Mouse (Mus musculus) E14TG2a.4 (cell line): ENCODE data around the gene Odf2.
"Not testable (repeated sequence)": the region's sequence is repeated elsewhere in the genome, so short reads cannot be mapped to it uniquely, and the experiment has no call there.

ENCODE experiments used
- H3K27me3 ChIP-seq: 2 replicates; pipeline ENCODE4 v1.6.1; 2014; ENCODE audit warnings: low read length, control low read depth; ENCODE audit not compliant: insufficient read depth
- H3K36me3 ChIP-seq: 2 replicates; pipeline ENCODE4 v1.6.1; 2014; ENCODE audit warnings: low read length, control low read depth; ENCODE audit not compliant: insufficient read depth
- H3K4me1 ChIP-seq: replicated peaks from 2 replicates; pipeline ENCODE4 v1.6.1; 2014; ENCODE audit warnings: low read depth, low read length, control low read depth
- H3K4me3 ChIP-seq: replicated peaks from 2 replicates; pipeline ENCODE4 v1.5.1; 2014; ENCODE audit warnings: mild to moderate bottlenecking, low read length
- H3K9me3 ChIP-seq: 2 replicates; pipeline ENCODE4 v1.6.1; 2014; ENCODE audit warnings: low read length, control low read depth
- CTCF ChIP-seq: conservative IDR thresholded peaks from 2 replicates; pipeline ENCODE4 v1.5.1; 2014; ENCODE audit warnings: low read length
- NANOG ChIP-seq: IDR thresholded peaks from 2 replicates; pipeline ENCODE4 v1.6.1; 2014; ENCODE audit warnings: borderline replicate concordance, low read length, mixed read lengths
- POU5F1 ChIP-seq: IDR thresholded peaks from 2 replicates; pipeline ENCODE4 v1.6.1; 2014; ENCODE audit warnings: low read length, borderline replicate concordance

The Odf2 gene

GRCm38 (mm10) chr2:29898081-29898480, 9.1 kb downstream of the Odf2 start:
- peaks cover 100% of the 10 kb centered on the region for H3K36me3 ChIP-seq
- no peak overlapping the region for H3K4me3 ChIP-seq
- H3K4me1 ChIP-seq = peaks cover 39% of the 10 kb centered on the region
- H3K27me3 ChIP-seq = no peaks in the 10 kb centered on the region
- TF ChIP-seq NANOG = no peak
- H3K9me3 ChIP-seq = no peaks in the 10 kb centered on the region

DNA sequence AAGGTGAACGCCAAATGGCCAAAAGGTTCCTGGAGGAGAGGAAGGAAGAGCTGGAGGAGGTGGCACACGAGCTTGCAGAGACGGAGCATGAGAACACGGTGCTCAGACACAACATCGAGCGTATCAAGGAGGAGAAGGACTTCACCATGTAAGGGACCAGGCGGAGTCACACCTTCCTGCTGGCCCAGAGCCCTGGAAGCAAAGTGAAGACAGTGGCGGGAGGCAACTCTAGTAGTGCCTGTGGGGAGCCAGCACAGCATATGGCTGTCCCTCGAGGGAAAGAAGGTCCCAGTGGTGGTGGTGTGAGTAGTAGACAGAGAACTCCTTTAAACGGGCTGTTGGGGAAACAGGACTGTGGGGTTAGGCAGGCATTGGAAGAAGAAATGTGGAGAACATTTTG, 13.2 kb downstream of the Odf2 start:
- Histone ChIP-seq H3K4me1 (peaks cover 47% of the 10 kb centered on the region), H3K27me3 (no peaks in the 10 kb centered on the region), H3K4me3 (no peak overlapping the region), H3K36me3 (peaks cover 100% of the 10 kb centered on the region), H3K9me3 (no peaks in the 10 kb centered on the region)
- TF ChIP-seq NANOG = no peak
- no peak for TF ChIP-seq POU5F1
- no peak for TF ChIP-seq CTCF

GRCm38 (mm10) chr2:29908171-29908570, 19.1 kb downstream of the Odf2 start:
- not testable (repeated sequence) for H3K27me3 ChIP-seq, H3K9me3 ChIP-seq, H3K4me3 ChIP-seq
- peaks cover 96% of the 10 kb centered on the region for H3K36me3 ChIP-seq
- H3K4me1 ChIP-seq = peaks cover 23% of the 10 kb centered on the region

DNA sequence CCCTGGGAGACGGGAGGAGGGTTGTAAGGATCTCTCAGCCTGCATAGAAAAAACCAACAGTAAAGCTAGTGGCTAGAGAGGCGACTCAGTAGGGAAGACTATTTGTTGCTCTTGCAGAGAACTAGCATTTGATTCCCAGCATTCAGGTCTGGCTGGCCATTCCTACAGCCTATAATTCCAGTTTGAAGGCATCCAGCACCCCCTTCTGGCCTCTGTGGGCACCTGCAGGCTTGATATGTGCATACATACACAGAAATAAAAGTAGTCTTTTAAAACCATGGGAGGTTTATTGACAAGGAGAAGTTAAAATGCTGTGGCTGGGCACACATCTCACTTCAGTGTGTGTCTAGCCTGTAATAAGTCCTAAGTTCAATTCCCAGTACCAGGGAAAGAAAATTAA, 21.0 kb downstream of the Odf2 start:
- TF ChIP-seq CTCF (peak; percentile 57), NANOG (no peak), POU5F1 (no peak)
- Histone ChIP-seq H3K4me3 (no peak overlapping the region), H3K36me3 (peaks cover 96% of the 10 kb centered on the region), H3K27me3 (no peaks in the 10 kb centered on the region), H3K9me3 (no peaks in the 10 kb centered on the region), H3K4me1 (peaks cover 23% of the 10 kb centered on the region)

- Histone ChIP-seq H3K27me3 (no peaks in the 10 kb centered on the region), H3K36me3 (peaks cover 99% of the 10 kb centered on the region)
- no peak for TF ChIP-seq CTCF
Observed at GRCm38 (mm10) chr2:29917621-29918020, 28.6 kb downstream of the Odf2 start.

GRCm38 (mm10) chr2:29922011-29922410, 33.0 kb downstream of the Odf2 start:
- H3K9me3 ChIP-seq = no peaks in the 10 kb centered on the region
- no peaks in the 10 kb centered on the region for H3K27me3 ChIP-seq
- peaks cover 24% of the 10 kb centered on the region for H3K4me1 ChIP-seq
- TF ChIP-seq NANOG = no peak
- no peak for TF ChIP-seq CTCF
- no peak for TF ChIP-seq POU5F1
- peaks cover 100% of the 10 kb centered on the region for H3K36me3 ChIP-seq
- no peak overlapping the region for H3K4me3 ChIP-seq

More at GRCm38 (mm10) chr2:29917621-29918020, 28.6 kb downstream of the Odf2 start:
- Histone ChIP-seq H3K4me1 (peaks cover 53% of the 10 kb centered on the region), H3K4me3 (no peak overlapping the region), H3K9me3 (no peaks in the 10 kb centered on the region)

GRCm38 (mm10) chr2:29926542-29926941, 37.5 kb downstream of the Odf2 start:
- H3K4me3 ChIP-seq = no peak overlapping the region
- TF ChIP-seq CTCF = no peak
- TF ChIP-seq NANOG = no peak
- no peak for TF ChIP-seq POU5F1
- H3K36me3 ChIP-seq = peaks cover 100% of the 10 kb centered on the region
- H3K4me1 ChIP-seq = peaks cover 29% of the 10 kb centered on the region
- H3K27me3 ChIP-seq = no peaks in the 10 kb centered on the region
- no peaks in the 10 kb centered on the region for H3K9me3 ChIP-seq

DNA sequence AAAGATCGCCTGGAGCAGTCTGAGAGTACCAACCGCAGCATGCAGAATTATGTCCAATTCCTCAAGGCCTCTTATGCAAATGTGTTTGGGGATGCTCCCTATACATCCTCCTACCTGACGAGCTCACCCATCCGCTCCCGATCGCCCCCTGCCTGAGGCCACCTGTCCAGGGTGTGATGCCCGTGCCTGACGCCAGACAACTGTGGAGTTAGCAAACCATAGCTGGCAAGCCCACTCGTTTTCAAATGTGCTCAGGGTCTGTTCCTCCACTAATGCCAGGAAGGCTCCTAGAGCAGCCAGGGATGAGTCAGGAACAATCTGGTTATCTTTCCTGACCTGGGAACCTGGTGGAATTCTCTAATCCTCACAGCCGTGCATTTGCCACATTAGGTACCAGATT, 41.5 kb downstream of the Odf2 start:
- no peak for TF ChIP-seq POU5F1
- 0 out of 2 replicates have a peak, but pooled peaks have one; percentile 4 for TF ChIP-seq CTCF
- no peak for TF ChIP-seq NANOG
- peaks cover 64% of the 10 kb centered on the region for H3K36me3 ChIP-seq
- no peaks in the 10 kb centered on the region for H3K27me3 ChIP-seq
- H3K4me3 ChIP-seq = no peak overlapping the region
- peaks cover 24% of the 10 kb centered on the region for H3K4me1 ChIP-seq
- H3K9me3 ChIP-seq = no peaks in the 10 kb centered on the region

DNA sequence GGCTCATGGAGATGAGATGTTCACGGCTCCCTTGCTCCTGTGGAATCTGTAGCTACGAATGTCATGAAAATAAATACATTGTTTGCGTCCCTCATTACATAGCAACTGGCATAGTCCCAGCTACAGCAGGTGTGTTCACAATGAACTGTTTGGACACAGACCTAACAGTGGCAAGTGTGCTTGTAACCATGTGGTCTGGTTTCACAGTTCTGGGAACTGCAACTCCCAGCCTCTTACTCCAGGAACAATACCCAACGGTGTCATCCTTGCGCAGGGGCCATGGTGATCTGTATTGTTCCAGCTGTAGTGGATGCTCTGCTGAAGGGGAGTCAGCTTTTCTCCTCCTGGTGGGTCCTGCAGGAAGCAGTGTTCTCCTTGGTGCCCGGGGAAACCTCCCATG, 42.2 kb downstream of the Odf2 start:
- no peaks in the 10 kb centered on the region for H3K27me3 ChIP-seq
- H3K4me3 ChIP-seq = no peak overlapping the region
- TF ChIP-seq POU5F1 (no peak), NANOG (no peak), CTCF (no peak)
- H3K4me1 ChIP-seq = peaks cover 25% of the 10 kb centered on the region
- H3K36me3 ChIP-seq = peaks cover 58% of the 10 kb centered on the region
- H3K9me3 ChIP-seq = no peaks in the 10 kb centered on the region
